Mouse (Mus musculus) stomach, adult 2 months (tissue): Measurements from ENCODE around the gene Trappc6b. TPM values are rescaled to one million over a fixed set of nuclear protein-coding genes. Genes with fewer than 3 reads are reported as not detected.

Experiments
- polyA plus RNA-seq: library from polyadenylated mRNA; depleted of rRNA; stranded (reverse); fragments of >200 nt; gene quantifications from 2 replicates; pipeline ENCODE4 v1.2.3, GENCODE M21; 2012; rRNA removed

The Trappc6b gene
- 24.2 and 34.1 TPM in 2 replicates for polyA plus RNA-seq

DNA sequence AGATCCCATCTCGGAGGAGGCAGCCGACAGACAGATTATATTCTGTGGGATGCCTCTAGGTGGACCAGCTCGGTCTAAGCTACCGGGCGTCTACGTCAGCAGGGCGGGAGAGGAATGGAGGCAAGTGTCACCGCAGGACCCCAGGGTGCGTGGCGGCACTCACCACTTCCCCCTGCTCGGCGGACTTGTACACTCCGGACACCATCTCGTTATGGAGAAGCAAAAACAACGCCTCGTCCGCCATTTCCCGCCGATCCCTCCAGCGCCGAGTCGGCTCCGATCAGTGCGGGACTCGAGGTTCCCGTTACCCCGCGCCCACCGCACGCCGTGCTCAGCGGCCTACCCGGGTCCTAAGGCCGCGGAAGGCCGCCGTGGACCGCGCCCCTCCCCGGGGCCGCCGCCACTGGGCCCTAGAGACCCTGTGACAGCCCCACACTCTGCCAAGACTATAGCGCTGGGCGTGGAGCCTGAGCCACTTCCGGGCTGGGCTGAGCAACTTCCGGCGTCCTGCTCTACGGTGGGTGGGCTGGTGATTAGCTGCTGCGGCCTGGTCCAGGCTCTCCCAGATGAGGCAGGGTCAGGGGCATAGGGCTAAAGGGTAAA lies at the start of gene Trappc6b:
Trappc6b (minus strand) TSS at position 480 of the 603 bp plus-strand sequence.

DNA sequence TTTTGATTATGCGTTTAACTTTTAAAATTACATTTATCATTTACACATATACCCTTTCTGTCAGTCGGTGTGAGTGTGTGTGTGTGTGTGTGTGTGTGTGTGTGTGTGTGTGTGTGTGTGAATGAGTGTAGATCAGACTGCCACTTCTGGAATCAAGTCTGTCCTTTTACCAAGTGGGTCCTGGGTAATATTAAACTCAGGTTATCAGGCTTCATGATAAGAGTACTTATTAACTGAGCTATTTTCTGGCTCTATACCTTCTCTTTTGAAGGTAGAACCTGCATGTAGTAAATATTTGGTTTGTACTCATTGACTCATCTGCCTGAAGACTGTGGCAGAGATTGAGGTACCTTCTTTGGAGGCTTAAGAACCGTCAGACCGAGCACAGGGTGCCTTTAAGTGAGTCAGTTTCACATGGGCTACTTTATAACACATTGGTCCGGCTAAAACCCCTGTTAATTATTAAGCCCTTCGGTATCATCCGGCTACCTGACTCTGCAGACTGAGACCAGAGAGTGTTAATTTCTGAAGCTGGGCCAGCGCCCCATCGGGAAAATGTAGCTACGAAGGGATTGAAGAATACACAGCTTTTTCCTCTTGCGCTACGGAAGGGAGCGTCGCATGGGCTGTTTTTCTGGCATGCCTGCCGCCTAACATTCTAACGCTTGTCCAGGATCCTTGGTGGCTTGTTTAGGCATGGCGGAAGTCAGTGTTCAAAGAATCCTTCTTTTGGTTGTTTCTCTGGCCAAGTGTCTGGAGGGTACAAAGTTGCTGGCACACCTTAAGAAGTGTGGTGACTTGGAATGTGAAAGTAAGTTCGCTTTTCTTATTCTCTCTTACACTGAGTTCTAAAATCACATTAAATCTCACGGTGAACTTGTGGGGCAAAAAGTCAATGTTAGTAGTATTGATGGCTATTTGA lies 34.1 kb upstream of the Trappc6b start, which contains the start of gene Mia2:
Mia2 (plus strand) TSS at position 696 of the 922 bp plus-strand sequence.

DNA sequence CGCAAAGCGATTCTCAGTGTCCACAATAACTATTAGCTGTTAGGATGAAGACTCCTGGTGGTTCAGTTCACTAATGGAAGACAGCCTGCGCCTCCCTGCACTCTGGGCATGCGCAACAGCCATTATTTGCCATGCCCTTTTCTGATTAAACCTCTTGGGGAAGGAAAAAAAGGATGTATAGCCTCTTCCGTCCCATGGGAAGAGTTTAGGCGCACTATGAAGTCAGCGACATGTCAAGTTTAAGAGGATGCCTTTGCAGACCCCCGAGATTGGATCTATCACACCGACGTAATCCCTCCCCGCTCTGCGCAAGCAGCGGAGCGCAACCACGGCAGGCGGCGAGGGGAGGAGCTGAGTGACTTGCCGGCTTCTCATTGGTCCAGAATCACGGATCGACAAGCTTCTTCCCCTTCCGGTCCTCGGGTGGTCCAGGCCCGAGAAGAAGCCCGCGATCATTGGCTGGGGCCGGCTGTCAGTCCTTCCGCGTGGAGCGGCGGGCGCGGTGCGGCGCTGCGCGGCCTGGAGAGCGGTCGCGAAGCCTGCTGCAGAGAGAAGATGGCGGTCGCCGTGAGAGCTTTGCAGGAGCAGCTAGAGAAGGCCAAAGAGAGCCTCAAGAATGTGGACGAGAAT lies 5.3 kb upstream of the Trappc6b start, which contains the start of gene Pnn:
Pnn (plus strand) TSS at position 437 of the 630 bp plus-strand sequence.

GRCm38 (mm10) chr12:59013234-59013633 lies 48.0 kb downstream of the Trappc6b start, which contains the start of gene Gemin2:
Gene Gemin2, plus strand, starts transcription at chr12:59013393.

DNA sequence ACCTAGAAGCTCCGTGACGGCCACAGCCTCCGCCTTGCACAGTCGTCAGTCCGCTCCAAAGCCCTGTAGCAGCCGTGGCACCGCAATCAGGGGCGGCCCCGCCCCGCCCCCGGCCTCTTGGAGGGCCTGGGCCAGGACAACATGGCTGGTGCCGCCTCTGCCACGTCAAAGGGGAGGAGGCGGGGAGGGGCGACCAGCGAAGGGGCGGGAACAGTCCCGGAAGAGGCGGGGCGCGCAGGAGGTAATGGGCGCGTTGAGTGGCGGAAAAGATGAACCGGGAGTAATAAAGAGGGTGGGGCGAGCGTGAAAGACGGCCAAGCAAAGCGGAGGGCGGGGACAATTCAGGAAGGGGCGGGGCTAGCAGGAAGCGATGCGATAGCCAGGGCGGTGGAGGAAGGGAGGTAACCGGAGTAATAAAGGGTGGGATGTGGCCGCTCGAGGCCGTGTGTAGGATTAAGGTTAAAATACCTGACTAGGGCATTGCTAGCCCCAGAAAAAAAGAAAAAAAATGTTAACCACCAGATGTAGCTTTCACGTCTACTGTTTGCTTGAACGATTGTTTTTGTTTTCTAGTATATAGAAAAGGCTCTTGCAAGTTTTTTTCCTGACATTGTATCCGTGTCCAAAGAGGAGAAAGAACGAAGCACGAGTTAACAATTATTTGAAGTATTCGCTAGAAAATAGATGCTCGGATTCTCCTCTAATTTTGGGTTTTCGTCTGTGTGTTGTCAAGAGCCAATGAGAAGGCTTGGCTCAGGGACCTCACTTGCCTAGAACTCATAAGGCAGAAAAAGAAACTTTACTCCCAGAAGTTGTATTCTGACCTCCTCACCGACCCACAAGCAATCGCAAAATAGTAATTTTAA lies 49.2 kb downstream of the Trappc6b start, which contains the start of gene Sec23a:
Sec23a (minus strand) TSS at position 174 of the 866 bp plus-strand sequence.

Other genes starting within 250 kb of the Trappc6b start
- gene Sec23a, start 49.5 kb downstream of the Trappc6b start, polyA plus RNA-seq = 2.9 and 3.8 TPM in 2 replicates
- 0.54 and 0.89 TPM in 2 replicates for gene Gemin2, start 48.1 kb downstream of the Trappc6b start, polyA plus RNA-seq
- 2.2 and 3.5 TPM in 2 replicates for gene Pnn, start 5.4 kb upstream of the Trappc6b start, polyA plus RNA-seq
- 14.7 and 17.4 TPM in 2 replicates for gene Mia2, start 34.3 kb upstream of the Trappc6b start, polyA plus RNA-seq
- 1.8 and 2.2 TPM in 2 replicates for gene Fbxo33, start 158.3 kb upstream of the Trappc6b start, polyA plus RNA-seq